Mouse (Mus musculus) liver, adult 2 months (tissue): ENCODE results near the gene Micu1. TPM values are rescaled to one million over a fixed set of nuclear protein-coding genes. Genes with fewer than 3 reads are reported as not detected.
A peak's percentile ranks its signal among the peaks of the same experiment; 100 is the strongest.

Source experiments
- DNase-seq: peaks from one replicate; pipeline ENCODE4 v3.0.0-alpha.2; 2011; ENCODE audit warnings: low read depth, low spot score; ENCODE audit errors: extremely low read depth
- H3K27ac ChIP-seq: fragments of 200-500 bp; replicated peaks from 2 replicates; pipeline ENCODE4 v1.5.1; 2012; ENCODE audit warnings: low read depth, mild to moderate bottlenecking, control low read depth, inconsistent platforms, low read length; ENCODE audit not compliant: insufficient read depth
- H3K27me3 ChIP-seq: fragments of 200-500 bp; 2 replicates; pipeline ENCODE4 v1.6.1; 2012; ENCODE audit warnings: mild to moderate bottlenecking, moderate library complexity, low read length, inconsistent platforms; ENCODE audit not compliant: control insufficient read depth, insufficient read depth
- H3K36me3 ChIP-seq: fragments of 200-500 bp; 2 replicates; pipeline ENCODE4 v1.6.1; 2012; ENCODE audit warnings: low read length, inconsistent platforms; ENCODE audit not compliant: control insufficient read depth, insufficient read depth
- H3K4me1 ChIP-seq: fragments of 200-500 bp; 2 replicates; pipeline ENCODE4 v1.6.1; 2011; ENCODE audit warnings: low read length; ENCODE audit not compliant: control insufficient read depth, insufficient read depth
- H3K4me3 ChIP-seq: fragments of 200-500 bp; 2 replicates; pipeline ENCODE4 v1.5.1; 2011; ENCODE audit warnings: low read depth, mild to moderate bottlenecking, control low read depth, low read length, moderate library complexity; ENCODE audit not compliant: insufficient read depth
- H3K79me2 ChIP-seq: fragments of 200-500 bp; 2 replicates; pipeline ENCODE4 v1.6.1; 2012; ENCODE audit warnings: inconsistent platforms, mild to moderate bottlenecking, low read length, moderate library complexity; ENCODE audit not compliant: control insufficient read depth, insufficient read depth
- H3K9ac ChIP-seq: fragments of 200-500 bp; 2 replicates; pipeline ENCODE4 v1.6.1; 2012; ENCODE audit warnings: low read depth, mild to moderate bottlenecking, control low read depth, inconsistent platforms, low read length
- CTCF ChIP-seq: fragments of 200-500 bp; IDR thresholded peaks from 2 replicates; pipeline ENCODE4 v1.5.1; 2011; ENCODE audit warnings: low read depth, low read length, control low read depth
- POLR2A ChIP-seq: fragments of 200-500 bp; IDR thresholded peaks from 2 replicates; pipeline ENCODE4 v1.6.1; 2011; ENCODE audit warnings: low read length, control low read depth; ENCODE audit not compliant: insufficient read depth; ENCODE audit errors: extremely low read depth
- WGBS: fragments of 180-500 bp; shearing (Covaris S2); methylation state at CpG from one replicate; pipeline ENCODE4 v1.1.7; 2018; 5-methylcytosine and 5-hydroxymethylcytosine counted together
- polyA plus RNA-seq: library from polyadenylated mRNA; depleted of rRNA; stranded (reverse); fragments of >200 nt; gene quantifications from 2 replicates; pipeline ENCODE4 v1.2.3, GENCODE M21; 2012; rRNA removed
- total RNA-seq: library from RNA; depleted of rRNA; stranded (reverse); fragments of >200 nt; gene quantifications from 2 replicates; pipeline ENCODE4 v1.2.3, GENCODE M21; 2014; rRNA removed

Gene Micu1
- total RNA-seq (24.1 and 26.4 TPM in 2 replicates), polyA plus RNA-seq (23.7 and 24.4 TPM in 2 replicates)

DNA sequence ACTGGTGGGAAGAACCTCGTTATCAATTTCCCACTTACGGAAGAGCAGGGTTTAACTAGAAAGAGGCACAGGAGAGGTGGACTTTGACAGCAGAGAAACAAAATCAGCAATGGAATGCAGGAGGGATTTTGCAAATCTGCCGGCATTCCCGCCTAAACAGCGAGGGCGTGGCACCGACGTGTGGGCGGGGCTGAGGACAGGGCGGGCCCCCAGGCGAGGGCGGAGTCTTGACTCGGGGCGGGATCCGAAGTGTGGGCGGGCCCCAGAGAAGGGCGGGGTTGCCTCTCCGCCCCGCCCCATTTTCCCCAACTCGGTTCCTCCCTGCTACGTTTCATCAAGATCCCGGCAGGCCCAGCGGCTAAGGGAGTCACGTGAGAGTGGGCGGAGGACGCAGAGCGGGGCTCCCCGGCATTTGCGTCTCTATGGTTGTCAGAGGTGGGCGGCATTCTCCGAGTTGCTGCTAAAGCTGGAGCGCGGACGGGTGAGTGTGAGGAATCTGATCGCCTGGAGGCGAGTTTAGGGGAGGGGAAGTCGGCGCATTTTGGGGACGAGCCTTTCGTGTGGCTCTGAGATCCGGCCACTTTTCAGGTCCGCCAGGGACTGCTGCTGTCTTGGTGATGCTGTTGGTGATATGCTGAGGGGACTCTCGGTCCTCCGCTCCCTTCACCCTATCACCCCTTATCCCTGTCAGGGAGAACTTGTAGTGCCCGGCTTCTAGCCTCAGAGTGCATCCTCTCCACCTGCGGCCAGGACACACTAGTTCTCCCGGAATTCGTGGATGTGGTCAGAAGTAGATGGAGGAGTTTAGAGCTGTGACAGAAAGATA lies at the start of gene Micu1:
Micu1 (plus strand) TSS at position 271 of the 826 bp plus-strand sequence.
- Histone ChIP-seq H3K27ac (no peak within 1 kb of the TSS), H3K79me2 (peaks cover 6% of the 10 kb centered on the region; the same call in 1 of the 2 replicates), H3K4me3 (peak within 1 kb of the TSS; percentile 87), H3K36me3 (no peaks in the 10 kb centered on the region), H3K27me3 (no peaks in the 10 kb centered on the region), H3K4me1 (no peaks in the 10 kb centered on the region; the same call in 1 of the 2 replicates), H3K9ac (peak within 1 kb of the TSS; percentile 67)
- TF ChIP-seq POLR2A (peak; percentile 61; the same call in 1 of the 2 replicates), CTCF (no peak)
- DNase-seq, result peak; percentile 83
- WGBS, result under 1% methylated on average over 44 of the region's 48 CpGs

DNA sequence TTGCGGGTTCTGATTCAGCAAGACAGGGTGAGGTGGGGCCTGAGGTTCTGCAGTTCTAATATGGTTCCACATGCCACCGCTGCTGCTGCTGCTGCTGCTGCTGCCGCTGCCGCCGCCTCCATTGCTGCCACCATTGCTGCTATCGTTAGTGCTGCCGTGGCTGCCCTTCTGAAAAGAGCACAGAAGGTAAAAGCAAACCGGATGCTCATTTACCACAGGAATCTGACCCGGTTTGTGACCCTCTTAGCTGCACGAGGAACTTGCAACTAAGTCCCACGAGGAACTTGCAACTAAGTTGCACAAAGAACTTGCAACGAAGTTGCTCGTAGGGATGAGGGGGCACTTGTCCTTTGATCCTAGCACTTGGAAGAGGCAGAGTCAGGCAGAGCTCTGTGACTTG lies 45.5 kb upstream of the Micu1 start:
- WGBS, result 85% methylated on average over 13 of the region's 13 CpGs
- H3K79me2 ChIP-seq, result no peaks in the 10 kb centered on the region
- H3K4me3 ChIP-seq, result no peak overlapping the region
- no peak overlapping the region for H3K27ac ChIP-seq
- H3K9ac ChIP-seq, result no peak overlapping the region
- no peaks in the 10 kb centered on the region for H3K4me1 ChIP-seq
- DNase-seq, result no peak
- no peaks in the 10 kb centered on the region for H3K36me3 ChIP-seq
- no peak for TF ChIP-seq POLR2A
- TF ChIP-seq CTCF, result no peak
- no peaks in the 10 kb centered on the region for H3K27me3 ChIP-seq

DNA sequence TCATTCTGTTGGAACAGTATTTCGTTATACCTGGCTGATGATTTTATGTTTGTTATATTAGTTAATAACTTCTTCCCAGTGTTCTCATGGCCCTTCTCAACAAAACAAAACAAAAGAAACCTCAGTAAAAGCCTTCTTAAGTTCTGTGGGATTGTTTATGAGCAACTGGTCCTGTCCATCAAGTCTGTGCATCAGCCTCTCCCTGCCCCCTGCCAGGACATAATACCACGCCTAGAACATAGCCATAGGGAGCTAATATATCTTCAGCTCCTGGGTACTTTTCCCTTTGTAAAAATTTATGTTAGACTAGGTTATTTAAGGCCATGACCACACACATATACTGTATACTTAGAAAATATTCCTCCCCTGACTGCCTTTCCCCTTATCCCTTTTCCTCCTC lies 37.5 kb upstream of the Micu1 start:
- Histone ChIP-seq H3K36me3 (no peaks in the 10 kb centered on the region), H3K27me3 (no peaks in the 10 kb centered on the region), H3K4me3 (no peak overlapping the region), H3K9ac (no peak overlapping the region), H3K27ac (no peak overlapping the region), H3K79me2 (no peaks in the 10 kb centered on the region), H3K4me1 (no peaks in the 10 kb centered on the region)
- 89% methylated on average over 2 of the region's 2 CpGs for WGBS
- no peak for TF ChIP-seq CTCF
- TF ChIP-seq POLR2A, result no peak
- DNase-seq, result no peak

DNA sequence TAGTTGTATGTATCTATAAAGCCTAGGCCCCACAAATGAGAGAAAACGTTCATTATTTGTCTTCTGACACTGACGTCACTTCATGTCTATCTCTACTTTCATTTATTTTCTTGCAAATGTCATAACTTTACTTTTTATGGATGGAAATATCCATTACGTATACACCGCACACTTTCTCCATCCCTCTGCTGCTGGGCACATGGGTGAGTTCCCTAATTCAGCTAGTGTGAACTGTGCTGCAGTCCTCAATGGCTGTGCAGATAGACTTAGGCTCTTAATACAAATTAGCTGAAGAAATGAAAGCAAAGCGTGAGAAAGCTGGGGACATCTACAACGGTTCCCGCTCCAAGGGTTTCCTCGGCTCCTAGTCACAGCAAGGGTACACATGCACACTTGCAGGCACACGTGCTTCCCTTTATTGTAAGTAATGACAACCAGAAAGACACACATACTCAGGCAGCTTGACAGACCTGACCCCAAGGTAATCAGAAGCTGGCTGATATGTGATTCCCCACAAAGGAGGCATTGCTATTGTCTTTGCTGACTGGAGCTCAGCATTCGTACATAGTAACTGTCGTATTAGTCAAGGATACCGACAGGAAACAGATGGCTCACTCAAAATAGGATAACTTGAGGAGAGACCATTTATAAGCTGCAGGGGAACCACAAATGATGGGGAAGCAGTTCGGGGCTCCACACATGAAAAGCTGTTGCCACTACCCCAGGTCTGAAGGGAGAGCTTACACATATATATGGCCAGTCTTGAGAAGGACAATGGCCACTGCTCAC lies 36.6 kb upstream of the Micu1 start:
- H3K36me3 ChIP-seq, result no peaks in the 10 kb centered on the region
- H3K27me3 ChIP-seq, result no peaks in the 10 kb centered on the region
- H3K4me3 ChIP-seq, result no peak overlapping the region
- WGBS, result 81% methylated on average over 13 of the region's 13 CpGs
- H3K9ac ChIP-seq, result no peak overlapping the region
- no peaks in the 10 kb centered on the region for H3K79me2 ChIP-seq
- no peak for DNase-seq
- H3K4me1 ChIP-seq, result no peaks in the 10 kb centered on the region
- H3K27ac ChIP-seq, result no peak overlapping the region
- TF ChIP-seq POLR2A (no peak), CTCF (no peak)

DNA sequence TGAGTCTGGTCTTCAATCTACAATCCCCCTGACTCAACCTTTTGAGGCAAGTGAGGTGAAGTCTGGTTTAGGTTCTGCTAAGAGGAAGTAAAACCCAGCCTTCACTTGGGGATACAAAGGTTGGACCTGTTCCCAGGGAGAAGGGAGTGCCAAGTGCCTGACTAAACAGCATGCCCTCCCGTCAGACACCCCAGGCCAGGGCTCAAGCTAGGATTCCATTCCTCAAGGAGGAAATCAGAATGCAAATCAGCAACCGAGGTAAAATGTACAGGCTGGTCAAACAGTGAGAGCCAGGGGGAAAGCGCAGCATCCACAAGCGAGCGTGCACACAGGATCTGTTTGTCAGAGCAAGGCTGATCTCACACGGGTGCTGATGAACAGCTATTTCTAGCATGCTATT lies 34.9 kb upstream of the Micu1 start:
- Histone ChIP-seq H3K4me3 (no peak overlapping the region), H3K36me3 (no peaks in the 10 kb centered on the region), H3K79me2 (no peaks in the 10 kb centered on the region), H3K27ac (no peak overlapping the region), H3K4me1 (no peaks in the 10 kb centered on the region), H3K9ac (no peak overlapping the region), H3K27me3 (no peaks in the 10 kb centered on the region)
- 67% methylated on average over 6 of the region's 6 CpGs for WGBS
- TF ChIP-seq CTCF, result no peak
- TF ChIP-seq POLR2A, result no peak
- no peak for DNase-seq
